Mouse (Mus musculus): ENCODE measurements at regions not wholly inside any gene's neighbourhood (a gene's known extent, or its start where the extent isn't known, plus 50 kb on each side); places are given as distances from the start of the nearest gene placed in this dataset.

- TF ChIP-seq CTCF (IDR thresholded peaks at IDR 0.05; ENCODE audit: insufficient read depth, low read depth, low read length) (no peak), POLR2A (IDR thresholded peaks at IDR 0.05; ENCODE audit: insufficient read depth, low read depth, low read length) (no peak)
Measured at GRCm38 (mm10) chr7:134541699-134542098, 128.8 kb upstream of the Dock1 start.
